Mouse (Mus musculus): ENCODE results near the gene Kif13a.

Gene Kif13a

DNA sequence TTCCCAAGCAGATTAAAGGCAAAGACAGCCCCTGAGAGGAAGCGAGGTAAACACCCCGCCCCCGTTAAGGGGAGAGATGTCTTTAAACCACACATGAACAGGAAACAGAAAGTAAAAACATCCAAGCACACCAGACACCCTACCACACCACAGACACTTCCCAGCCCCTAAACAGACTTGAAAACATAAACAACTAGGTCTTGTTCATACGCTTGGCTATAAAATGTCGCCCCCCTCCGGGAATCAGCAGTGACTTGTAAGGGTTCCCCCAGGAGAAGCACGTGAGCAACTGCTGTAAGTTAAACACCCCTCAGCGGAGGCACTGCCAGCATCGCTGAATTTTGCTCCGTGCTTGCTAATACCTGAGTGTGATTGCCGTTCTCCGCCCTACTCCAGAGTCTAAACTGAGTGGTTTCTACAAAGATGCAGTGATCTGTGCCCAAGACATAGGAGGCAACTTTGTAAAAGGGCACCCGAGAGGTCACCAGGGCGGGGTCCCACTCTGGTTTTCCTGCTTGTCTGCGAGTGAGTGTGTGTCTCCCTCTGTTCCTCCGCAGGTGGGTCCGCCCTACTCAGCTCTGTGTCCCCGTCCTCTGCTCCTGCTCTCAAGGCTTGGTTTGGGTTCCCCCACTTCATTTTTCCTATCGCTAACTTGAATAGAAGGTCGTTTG, 193.7 kb downstream of the Kif13a start:
- intact Hi-C loops (cut with DNase I): no loop called here

DNA sequence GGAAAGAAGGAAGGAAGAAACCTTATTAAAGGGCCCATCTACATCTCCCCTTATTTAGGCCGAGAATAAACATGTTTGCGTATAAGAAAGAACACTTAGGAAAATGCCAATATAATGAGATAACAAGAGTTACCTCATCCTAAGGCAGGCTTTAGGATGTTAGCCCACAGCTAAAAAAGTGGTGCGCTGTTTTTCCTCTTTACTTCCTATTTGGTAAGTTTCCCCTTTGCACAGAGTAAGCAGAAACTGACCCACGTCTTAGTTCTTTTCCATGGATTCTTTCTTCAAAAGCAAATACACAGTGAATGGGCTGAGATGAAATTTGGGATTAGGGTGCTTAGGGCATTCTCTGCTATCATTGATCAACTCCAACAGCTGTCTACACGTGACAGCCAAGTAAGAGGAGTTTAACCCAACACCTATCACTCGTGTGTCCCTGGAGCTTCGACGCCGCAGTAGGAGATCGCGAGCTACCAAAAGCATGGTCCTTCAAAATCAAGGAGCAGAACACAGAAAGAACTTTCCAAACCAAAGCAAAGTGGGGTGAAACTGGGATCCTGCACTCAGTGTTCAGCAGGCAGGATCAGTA, 194.4 kb downstream of the Kif13a start:
- intact Hi-C loops (cut with DNase I): no loop called here

- intact Hi-C loops (cut with DNase I): no loop called here
Measured at GRCm38 (mm10) chr13:46729998-46730397, 199.7 kb downstream of the Kif13a start.

- intact Hi-C loops (cut with DNase I): no loop called here
Measured at GRCm38 (mm10) chr13:46728411-46728810, 201.3 kb downstream of the Kif13a start.

GRCm38 (mm10) chr13:46727837-46728268, 201.8 kb downstream of the Kif13a start, which contains the start of gene Nup153:
Nup153 (minus strand) TSS chr13:46727940.
- intact Hi-C loops (cut with DNase I): no loop called here

- intact Hi-C loops (cut with DNase I): no loop called here
Measured at GRCm38 (mm10) chr13:46727038-46727836, 202.4 kb downstream of the Kif13a start.

DNA sequence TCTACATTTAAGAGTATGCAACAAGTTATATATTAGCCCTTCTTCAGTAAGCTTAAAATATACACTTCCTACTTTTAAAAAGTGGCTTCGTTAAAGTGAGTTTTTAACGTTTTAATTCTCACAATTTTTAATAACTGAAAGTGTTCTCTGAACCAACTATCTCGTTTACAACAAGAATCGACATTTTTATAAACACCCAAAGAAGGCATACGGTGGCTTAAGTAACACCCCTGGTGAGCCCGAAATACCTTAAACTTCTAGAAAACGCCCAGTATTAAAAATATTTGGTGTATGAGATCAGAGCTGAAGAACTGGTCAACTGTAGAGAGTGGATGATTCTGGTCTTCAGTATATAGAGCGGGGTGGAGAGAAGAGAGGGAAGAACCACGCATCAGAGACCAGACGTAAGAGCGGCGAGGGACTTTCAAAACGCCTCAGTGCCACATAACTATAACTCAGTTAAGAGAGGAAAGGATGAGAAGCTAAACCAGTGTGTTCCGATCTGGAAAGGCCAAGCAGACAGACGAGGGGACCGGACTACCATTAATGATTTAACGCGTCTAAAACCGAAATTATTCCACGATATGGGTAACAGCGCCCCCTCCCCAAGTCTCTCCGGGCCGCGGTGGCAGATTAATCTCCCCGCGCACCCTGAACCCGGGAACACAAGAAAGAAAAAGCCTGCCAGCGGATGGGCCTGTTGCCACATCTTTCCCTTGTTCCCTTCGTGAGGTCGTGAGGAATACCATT, 203.2 kb downstream of the Kif13a start:
- intact Hi-C loops (cut with DNase I): no loop called here

- intact Hi-C loops (cut with DNase I): no loop called here
Measured at GRCm38 (mm10) chr13:46725227-46725626, 204.4 kb downstream of the Kif13a start.

DNA sequence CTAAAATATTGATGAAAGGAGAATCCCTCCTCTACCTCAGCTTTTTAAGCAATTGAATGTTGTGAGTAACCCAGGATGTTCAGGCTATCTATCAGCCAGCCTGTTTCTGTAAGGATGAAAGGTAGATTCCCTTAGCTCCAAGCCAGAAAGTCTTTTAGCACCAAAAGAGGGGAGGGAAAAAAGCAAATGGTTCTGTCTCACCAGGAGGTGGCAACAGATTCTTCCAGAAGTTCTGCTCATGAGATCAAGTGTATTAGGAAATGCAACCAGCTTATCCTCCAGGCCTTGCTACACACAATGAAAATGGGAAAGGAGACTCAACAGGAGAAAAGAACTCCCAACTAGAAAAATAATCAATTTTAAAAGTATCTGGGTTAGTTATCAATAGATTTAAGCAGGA, 205.3 kb downstream of the Kif13a start:
- intact Hi-C loops (cut with DNase I): no loop called here

GRCm38 (mm10) chr13:46721009-46721408, 208.7 kb downstream of the Kif13a start:
- intact Hi-C loops (cut with DNase I): no loop called here

DNA sequence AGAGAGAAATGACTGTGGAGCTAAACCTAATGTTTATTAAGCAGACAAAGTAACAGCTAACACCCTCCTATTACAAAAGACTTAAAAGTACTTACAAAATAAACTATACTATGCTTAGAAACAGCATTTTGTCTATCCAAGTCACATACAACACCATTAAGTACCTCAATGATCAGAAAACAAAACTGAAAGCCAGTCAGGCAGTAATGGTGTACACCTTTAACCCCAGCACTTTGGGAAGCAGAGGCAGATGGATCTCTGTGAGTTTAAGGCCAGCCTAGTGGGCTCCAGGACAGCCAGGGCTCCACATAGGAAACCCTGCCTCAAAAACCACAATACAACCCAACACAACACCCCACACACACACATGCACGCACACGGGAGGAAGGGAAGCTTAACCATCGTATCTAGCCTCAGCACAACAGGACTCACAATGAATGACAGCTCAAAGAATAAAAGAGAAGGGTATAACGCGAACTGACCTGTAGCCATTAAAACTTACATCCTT, 210.7 kb downstream of the Kif13a start:
- intact Hi-C loops (cut with DNase I): no loop called here

- intact Hi-C loops (cut with DNase I): no loop called here
Measured at GRCm38 (mm10) chr13:46715976-46716639, 213.6 kb downstream of the Kif13a start.

DNA sequence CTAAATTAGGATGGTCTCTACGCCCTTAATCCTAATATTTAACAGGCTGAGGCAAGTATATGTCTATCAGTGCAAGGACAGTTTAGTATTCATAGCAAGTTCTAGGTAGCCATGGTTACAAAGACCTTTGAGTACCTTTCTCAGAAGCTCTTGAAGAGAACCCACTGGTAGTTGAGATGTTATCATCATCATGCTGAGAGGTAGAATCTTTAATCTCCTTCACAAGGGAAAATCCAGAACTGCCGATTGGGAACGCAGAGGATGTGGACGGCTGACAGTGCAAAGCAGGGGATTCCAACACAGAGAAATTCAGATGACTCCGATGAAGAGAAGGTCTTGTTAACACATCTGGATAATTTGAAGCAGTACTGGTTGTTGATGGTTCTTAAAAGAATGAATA, 216.2 kb downstream of the Kif13a start:
- intact Hi-C loops (cut with DNase I): loop anchor here (5.0 kb wide), 1 partner anchor 36 kb away; no protein-coding TSS in a partner anchor

- intact Hi-C loops (cut with DNase I): no loop called here
Measured at GRCm38 (mm10) chr13:46703138-46703537, 226.5 kb downstream of the Kif13a start.

DNA sequence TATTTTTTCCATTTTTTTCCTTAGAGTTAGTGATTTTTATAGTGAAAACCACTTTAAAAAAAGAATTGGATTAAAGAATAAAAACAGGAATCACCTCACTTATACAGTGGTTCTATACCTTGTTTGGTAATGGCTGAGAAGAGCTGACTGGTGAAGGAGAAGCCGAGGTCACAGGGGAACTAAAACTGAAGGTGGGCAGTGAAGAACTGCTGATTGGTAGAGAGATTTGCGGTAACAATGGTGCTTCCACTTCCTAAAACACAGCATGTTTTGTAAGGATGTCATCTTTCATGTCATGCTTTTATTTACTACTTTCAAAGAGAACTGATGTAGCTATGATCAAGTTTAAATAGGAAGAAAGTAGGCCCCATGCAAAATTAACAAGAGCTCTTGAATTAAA, 228.2 kb downstream of the Kif13a start:
- intact Hi-C loops (cut with DNase I): no loop called here

GRCm38 (mm10) chr13:46699372-46699771, 230.3 kb downstream of the Kif13a start:
- intact Hi-C loops (cut with DNase I): no loop called here

All from adrenal gland (tissue).